Mouse (Mus musculus) spleen, postnatal 14 days (tissue): ENCODE data around the gene Sp9.

Source experiments
- DNase-seq, 2 experiments: peaks; one replicate each; pipeline ENCODE4 v3.0.0; 2021 to 2022; ENCODE audit warnings: low spot score in 2 of 2

The Sp9 gene

DNA sequence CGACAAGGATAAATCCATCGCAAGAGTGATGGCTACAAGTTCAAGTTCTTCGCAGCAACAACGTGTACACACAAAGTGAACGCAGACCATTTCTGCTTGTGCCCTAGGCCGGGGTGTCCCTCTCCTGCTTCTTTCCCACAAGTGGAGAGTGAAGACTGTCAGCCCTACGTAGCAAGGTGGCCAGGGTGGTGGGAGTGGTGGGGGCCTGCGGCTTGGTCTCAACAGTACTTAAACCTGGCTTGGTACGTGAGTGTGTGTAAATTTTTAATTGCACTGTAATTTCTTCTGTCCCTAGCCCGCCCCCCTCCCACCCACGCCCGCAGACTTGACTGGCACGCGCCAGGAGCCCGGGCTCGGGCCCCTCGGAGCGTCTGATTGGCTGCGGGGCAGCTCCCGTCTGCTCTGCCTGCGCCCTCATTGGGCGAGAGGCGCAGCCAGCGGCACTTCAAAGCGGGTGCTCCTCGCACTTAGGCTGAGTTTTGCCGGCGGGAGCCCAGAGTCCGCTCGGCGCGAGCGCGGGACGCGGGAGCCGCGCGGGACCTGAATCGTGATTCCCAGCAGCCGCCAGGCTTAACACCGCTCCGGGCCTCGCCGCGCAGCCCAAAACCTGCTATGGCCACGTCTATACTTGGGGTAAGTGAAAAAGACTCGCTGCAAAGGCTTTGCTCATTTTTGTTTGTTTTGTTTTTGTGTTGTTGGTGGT lies at the start of gene Sp9:
Sp9 (plus strand) TSS at position 467 of the 703 bp plus-strand sequence.
- DNase-seq: no peak

DNA sequence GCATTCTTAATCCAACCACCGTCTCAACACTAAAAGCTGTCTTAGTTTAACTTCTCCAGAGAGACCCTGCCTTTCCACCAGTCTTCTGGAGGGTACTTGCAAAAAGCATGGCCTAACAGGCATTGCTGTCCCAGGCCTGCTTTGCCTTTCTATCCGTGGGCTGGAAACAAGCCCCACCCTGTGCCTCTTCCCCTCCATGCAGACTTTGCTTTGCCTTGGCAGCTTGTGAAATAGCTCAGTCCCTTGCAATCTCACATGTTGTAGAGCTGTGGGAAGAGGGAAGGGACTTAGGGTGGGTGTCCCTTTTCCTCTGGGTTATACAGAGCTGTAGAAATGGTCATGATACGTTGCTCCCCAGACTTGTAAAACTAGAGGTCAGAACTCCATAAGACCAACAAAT lies 40.6 kb upstream of the Sp9 start:
- no peak for DNase-seq

GRCm38 (mm10) chr2:73241299-73241698 lies 30.4 kb upstream of the Sp9 start:
- DNase-seq: no peak

DNA sequence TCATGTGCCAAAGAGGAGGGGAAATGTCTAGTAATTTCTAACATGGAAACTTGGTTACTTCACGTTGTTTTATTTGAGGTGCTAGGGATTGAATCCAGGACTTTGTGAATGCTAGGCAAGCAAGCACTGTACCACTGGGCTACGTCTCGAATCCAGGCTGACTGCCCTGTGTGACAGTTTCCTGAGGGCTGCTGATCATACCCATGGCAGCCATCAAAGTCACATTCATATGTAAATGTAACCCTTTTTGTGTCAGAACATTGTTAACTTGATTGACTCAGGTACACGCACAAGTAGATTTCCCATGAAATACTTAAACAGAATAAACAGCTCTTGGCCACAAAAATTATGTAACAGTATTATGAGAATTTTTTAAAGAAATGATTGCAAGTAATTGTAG lies 23.0 kb upstream of the Sp9 start:
- DNase-seq: no peak

- no peak for DNase-seq
These were observed 8.5 kb upstream of the Sp9 start for GRCm38 (mm10) chr2:73263172-73263765.

- no peak for DNase-seq
These were observed 7.7 kb upstream of the Sp9 start for GRCm38 (mm10) chr2:73263794-73264610.

GRCm38 (mm10) chr2:73264611-73265195 lies 7.0 kb upstream of the Sp9 start:
- no peak for DNase-seq

DNA sequence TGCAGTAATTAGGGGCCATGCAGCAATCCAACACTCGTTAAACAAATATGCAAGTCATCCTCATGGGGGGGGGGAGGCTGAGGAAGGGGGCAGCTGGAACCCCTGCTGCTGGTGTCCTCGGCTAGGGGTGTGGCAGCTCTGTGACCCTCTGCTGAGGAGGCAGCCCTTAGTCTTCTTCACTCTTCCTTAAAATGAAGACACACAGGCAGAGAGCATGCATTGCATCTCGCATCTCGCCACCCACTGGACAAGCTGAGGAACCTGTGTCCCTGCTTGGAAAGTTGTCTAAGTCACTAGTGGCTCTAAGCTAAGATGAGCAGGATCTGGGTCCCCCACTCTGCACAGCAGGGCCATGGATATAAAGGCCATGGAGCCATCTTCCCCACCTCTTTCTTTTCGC lies 5.7 kb upstream of the Sp9 start:
- no peak for DNase-seq

- no peak for DNase-seq
These were observed 5.1 kb upstream of the Sp9 start for GRCm38 (mm10) chr2:73266623-73267022.

- no peak for DNase-seq
These were observed 4.5 kb upstream of the Sp9 start for GRCm38 (mm10) chr2:73267231-73267630.

DNA sequence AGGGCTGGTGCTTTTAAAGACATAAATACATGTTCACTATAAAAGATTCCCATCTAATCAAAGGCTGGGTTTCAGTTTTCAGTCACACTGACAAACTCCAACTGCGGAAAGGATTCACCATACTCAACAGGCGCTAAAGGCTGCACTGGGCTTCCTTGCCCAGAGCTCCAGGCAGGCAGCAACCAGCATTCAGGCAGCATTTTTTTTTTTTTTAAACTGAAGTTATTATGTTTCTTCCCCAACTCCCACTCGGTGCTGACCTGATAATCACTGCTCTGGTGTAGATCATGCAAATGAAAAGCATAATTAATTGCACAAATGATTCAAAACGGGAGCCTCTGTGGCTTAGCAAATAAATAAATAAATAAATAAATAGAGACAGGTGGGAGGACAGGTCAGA lies 3.9 kb upstream of the Sp9 start:
- no peak for DNase-seq

- no peak for DNase-seq
These were observed 3.4 kb upstream of the Sp9 start for GRCm38 (mm10) chr2:73268281-73268680.

DNA sequence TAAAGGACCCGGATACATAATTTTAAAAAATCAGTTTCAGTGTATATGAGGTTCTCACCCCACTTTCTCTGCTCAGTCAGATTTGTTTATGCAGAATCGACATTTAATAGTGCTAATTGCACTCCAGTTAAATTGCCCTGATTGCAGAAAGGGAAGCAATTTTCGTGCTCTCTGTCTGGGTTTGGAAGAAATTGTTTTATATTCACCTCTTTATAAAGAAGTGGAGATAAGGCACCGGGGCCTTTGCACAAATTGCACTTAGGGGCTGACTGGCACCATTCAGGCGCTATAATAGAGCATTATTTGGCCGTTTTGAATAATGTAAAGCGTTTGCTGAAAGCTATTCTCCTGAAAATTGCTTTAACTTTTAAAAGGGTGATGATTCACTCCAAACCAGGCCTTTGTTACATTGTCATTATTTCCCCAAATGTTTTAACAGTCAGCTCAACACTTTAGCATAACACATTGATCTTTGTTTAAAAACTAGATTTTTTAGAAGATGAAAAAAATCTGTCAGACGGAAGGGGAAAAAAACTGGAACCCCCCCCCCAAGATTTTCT lies 2.8 kb upstream of the Sp9 start:
- no peak for DNase-seq

GRCm38 (mm10) chr2:73269666-73270065 lies 2.1 kb upstream of the Sp9 start:
- no peak for DNase-seq

DNA sequence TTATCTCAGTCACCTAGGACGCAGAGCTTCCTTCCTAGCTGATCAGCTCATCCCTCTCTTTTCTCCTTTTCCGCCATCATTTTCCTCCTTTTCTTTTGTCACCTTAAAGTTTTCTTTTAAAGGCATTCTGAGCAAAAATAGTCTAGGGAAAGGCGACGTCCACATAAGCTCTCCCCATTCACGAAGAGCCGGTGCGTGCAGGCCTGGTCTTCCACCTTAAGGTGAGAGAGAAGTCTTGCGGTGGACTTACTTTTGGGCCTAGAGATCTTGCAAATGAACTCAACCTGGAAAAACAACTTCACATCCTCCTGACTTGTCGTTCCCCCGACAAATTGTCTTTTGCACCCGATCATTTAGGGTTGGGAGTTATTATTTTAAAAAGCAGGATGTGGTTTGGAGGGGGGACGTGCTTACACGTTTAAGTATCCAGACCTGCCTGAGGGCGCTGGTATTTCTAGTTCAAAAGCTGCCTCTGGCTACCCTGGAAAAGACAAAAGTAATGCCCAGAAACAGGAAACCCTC lies 1.6 kb upstream of the Sp9 start:
- DNase-seq: no peak

- no peak for DNase-seq
These were observed 899 bp upstream of the Sp9 start for GRCm38 (mm10) chr2:73270593-73271458.

DNA sequence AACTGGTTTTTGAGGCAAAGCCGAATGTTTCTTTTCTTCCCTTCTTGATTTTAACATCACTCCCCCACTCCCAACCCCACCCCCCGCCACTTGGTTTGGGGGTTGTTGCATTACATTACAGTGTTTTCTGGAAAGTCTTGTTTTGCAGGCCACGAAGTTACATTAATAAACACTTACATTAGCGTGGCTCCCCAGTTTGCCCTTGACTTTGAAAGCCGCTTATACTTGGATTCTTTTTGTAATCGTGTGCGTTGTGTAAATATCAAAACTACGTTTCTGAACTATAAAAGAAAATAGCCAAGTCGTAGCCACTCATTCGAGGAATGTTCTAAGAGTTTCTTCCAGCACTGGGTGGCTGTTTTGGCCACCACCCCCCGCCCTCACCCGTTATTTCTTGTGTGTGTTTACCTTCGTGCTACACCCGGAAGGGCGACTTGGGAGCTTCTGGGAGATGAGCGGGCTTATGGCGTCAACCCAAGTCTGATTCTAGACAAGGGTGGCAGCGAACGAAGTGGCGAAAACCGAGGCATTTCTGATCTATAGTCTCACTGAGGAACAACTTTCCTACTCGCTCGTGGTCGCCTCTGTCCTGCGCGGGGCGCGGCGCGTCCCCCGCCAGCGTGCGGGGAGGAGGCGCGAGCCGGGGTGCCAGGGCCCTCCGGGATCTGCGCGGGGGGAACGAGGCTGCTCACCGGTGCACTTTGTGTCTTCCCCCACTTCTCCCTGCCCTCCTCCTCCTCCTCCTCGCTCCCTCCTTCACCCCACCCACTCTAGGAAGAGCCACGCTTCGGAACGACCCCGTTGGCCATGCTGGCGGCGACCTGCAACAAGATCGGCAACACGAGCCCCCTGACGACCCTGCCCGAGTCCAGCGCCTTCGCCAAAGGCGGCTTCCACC lies 875 bp downstream of the Sp9 start:
- no peak for DNase-seq

DNA sequence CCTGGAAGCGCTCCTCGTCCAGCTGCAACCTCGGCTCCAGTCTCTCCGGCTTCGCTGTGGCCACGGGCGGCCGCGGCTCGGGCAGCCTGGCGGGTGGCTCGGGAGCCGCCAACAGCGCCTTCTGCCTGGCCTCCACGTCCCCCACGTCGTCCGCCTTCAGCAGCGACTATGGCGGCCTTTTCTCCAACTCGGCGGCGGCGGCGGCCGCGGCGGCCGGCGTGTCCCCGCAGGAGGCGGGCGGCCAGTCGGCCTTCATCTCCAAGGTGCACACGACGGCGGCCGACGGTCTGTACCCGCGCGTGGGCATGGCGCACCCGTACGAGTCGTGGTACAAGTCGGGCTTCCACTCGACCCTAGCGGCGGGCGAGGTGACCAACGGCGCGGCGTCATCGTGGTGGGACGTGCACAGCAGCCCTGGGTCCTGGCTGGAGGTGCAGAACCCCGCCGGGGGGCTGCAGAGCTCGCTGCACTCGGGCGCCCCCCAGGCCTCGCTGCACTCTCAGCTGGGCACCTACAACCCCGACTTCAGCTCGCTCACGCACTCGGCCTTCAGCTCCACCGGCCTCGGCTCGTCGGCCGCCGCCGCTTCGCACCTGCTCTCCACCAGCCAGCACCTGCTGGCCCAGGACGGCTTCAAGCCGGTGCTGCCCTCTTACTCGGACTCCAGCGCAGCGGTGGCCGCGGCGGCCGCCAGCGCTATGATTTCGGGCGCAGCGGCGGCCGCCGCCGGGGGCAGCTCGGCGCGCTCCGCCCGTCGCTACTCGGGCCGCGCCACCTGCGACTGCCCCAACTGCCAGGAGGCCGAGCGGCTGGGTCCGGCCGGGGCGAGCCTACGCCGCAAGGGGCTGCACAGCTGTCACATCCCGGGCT lies 1.8 kb downstream of the Sp9 start:
- DNase-seq: no peak
